Mouse (Mus musculus): ENCODE data around the gene Tmem69. TPM values are rescaled to one million over a fixed set of nuclear protein-coding genes. Genes with fewer than 3 reads are reported as not detected.

Gene Tmem69
- 10 to 100 TPM; 13.0 to 17.9 TPM for total RNA-seq (2023)

DNA sequence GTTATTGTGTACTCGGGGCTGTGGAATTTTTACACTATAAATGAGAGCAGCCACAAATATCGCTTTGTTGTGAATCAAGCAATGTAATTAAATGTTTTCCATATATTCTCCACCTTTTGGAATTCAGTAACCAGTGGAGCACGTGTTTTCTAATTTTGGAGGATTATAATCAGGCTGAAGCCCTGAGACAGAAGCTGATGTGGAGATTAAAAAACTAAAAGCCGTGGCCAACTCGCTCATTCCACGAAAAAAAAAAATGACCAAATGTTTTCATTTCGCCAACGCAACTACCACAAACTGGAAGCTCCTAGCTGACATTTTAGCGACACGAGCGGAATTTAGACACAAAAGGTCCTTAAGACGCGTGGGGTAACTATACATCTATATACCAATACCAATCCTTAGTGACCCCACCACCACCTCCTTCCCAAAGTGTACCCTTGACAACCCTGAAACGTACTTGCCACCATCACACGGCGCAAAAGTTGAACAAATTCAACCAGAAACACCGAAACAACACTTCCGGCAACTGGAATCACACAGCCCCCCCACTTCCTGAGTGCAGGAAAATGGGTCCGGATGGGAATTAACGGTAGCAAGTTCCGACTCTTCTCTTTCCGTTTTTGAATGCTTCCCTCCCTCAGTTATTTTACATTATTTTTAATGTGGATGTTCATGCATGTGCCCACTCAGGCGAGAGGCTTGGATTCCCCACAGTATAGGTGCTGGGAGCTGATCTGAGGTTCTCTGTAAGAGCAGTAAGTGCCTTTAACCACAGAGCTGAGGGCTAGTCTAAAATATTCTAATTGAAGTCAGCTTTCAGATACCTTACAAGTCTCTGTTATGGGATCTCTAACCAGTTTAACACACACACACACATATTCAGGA lies at the start of gene Tmem69:
TSS of gene Tmem69 (minus strand) at position 524 of the 888 bp plus-strand sequence.

DNA sequence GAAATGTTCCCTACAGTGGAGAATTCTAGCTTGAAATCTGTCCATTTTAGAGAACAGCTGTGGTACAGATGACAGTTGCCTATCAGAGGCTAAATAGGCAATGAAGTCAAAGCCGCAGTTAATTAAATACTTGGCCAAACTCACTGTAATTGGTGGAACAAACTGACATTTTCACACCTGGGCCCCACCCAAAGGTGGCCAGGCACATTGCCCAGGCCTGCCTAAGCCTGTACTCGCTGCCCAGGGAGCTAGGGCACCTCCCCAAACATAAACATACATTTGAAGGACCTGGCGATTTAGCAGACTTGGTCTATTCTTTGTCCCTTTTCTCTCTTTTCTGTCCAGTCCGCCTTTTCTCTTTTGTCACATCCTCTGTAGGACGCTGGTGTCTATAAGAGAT lies 40.6 kb upstream of the Tmem69 start, which contains the start of gene Ccdc17:
TSS of gene Ccdc17 (plus strand) at position 276 of the 400 bp plus-strand sequence.

DNA sequence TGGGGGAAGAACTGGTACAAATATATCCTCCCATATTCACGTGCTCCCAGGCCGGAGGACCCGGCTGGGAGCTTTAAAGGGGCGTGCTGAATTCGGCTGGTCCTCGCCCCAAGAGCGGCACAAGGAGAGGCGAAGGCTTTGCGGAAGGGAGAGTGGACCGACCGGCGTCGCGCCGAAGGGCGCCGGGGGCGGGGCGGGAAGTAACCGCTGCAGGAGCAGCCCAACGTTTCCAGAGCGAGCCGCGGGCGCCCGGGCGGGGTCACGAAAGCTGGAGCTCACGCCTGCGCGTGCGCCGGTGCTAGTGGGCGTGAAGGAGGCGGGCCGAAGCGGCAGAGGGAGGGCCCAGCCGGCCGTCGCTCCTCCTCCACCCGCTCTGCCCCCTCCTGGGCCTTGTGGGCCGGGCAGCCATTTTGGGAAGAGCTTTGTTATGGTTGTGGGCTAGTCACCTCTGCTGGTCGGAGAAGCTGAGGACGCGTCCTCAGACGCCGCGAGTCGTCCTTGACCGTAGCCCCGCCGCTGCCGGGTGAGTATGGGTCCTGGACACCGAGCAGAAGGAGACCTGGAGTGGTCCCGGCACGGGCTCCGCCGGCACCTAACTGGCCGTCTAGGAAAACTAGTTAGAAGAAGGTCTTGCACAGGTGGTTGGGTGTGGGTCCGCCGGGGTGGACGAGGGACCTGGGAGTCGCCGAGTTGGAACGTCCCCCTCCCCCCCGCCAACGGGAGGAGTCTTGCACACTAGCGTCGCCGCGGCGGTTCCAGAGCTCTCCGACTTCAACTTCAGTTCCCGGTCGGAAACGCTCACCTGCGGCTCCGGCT lies 1.8 kb upstream of the Tmem69 start, which contains the start of gene Gpbp1l1:
TSS of gene Gpbp1l1 (plus strand) at position 353 of the 816 bp plus-strand sequence.

DNA sequence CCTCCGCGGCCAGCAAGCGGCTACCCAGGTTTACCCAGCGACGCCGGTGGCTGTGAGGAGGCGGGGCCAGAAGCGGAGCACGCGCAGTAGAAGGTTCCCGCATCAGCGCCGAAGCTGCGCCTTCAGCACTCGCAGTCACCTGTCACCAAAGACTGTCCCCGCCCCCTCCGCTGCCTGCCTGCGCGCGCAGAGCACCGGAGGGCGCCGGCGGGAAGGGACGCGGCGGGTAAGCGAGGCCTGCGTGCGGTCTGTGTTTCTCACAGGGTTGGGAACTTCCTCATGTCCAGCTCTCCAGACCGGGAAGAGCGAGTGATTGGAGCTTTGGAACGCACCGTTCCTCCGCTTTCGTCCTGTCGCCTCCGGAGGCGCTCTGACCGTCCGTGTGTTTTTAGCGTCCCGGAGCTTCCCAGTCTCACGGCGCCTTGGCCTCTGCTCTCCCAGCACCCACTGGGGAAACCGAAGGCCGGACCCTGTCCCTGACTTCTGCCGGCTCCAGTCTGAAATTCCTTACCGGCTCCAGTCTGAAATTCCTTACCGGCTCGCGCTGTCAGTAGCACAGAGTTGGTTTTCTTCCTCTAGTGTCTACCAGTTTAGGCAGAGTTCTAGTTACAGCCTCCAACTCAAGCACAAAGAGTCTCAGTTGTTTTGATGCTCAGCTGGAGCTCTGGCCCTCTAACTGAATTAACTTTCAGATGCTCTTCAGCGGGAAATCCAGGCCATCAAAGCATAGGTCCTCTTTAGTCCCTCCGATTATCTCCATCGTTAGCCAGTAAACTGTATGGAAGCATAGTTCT lies 48.1 kb downstream of the Tmem69 start, which contains the start of gene Ipp:
TSS of gene Ipp (plus strand) at position 125 of the 794 bp plus-strand sequence.

Other genes with a start within 250 kb of the Tmem69 start
- gene Mast2, start 91.8 kb downstream of the Tmem69 start, total RNA-seq (2023), result 10 to 100 TPM; 31.5 to 33.5 TPM
- gene Ipp, start 48.4 kb downstream of the Tmem69 start, total RNA-seq (2023), result 10 to 100 TPM; 12.3 to 17.4 TPM
- 100 to 1,000 TPM; 111 to 123 TPM for gene Gpbp1l1, start 1.7 kb upstream of the Tmem69 start, total RNA-seq (2023)
- gene Ccdc17, start 40.7 kb upstream of the Tmem69 start, total RNA-seq (2023), result 10 to 100 TPM; 18.6 to 25.2 TPM
- gene Nasp, start 72.0 kb upstream of the Tmem69 start, total RNA-seq (2023), result 10 to 100 TPM; 62.3 to 75.8 TPM
- 100 to 1,000 TPM; 187 to 188 TPM for gene Akr1a1, start 95.7 kb upstream of the Tmem69 start, total RNA-seq (2023)
- 100 to 1,000 TPM; 149 to 152 TPM for gene Prdx1, start 129.6 kb upstream of the Tmem69 start, total RNA-seq (2023)
- gene Mmachc, start 152.5 kb upstream of the Tmem69 start, total RNA-seq (2023), result 1 to 10 TPM; 4.8 to 5.6 TPM
- gene Ccdc163, start 152.6 kb upstream of the Tmem69 start, total RNA-seq (2023), result 10 to 100 TPM; 27.1 to 29.6 TPM
- 10 to 100 TPM; 12.4 to 13.5 TPM for gene Tesk2, start 165.0 kb upstream of the Tmem69 start, total RNA-seq (2023)